9 mouse cellular contexts compared by ENCODE assay signal in the genomic region with DNA sequence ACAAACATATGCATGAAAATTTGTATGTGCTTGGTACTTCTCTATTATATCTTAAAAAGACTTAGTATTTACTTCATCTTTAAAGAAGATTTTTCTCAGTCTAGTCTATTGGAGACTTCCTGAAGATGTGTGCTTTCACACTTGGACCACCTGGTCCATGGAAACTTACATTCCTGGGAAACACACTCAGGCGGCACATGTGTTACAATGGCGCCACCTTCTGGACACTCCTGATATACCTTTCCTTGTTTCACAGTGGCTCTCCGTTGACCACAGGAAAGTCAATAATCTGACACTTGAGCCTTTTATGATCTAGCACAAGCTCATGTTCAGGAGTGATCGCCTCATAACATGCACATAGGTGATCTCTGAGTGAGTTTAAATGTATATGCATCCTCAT.
DNase-seq lines count a peak whose midpoint lies in the region; ATAC-seq and TF ChIP-seq lines count a peak whose summit lies in the region.
"Had no signal": no experiment of that assay in that cellular context is flagged by ENCODE, and none has a peak within 500 bp of the region (broad histone marks: within the 10 kb centered on the region; RNA-seq: fewer than 3 reads in every experiment).

No protein-coding gene starts in this region.

- no peak overlapping the region for H3K4me3 ChIP-seq in CH12.LX (replicated peaks in 1 of 3; ENCODE audit: low read depth in 2 of 3, low read length in 2 of 3, poor library complexity in 1 of 3)
- no peak overlapping the region for H3K4me3 ChIP-seq in embryonic facial prominence, embryonic 14.5 days (ENCODE audit: low read depth, low read length)
- H3K4me3 ChIP-seq in hindbrain, embryonic 10.5 days: no peak overlapping the region
- H3K4me3 ChIP-seq: heart, embryonic 13.5 days had no signal

- DNase-seq in CH12.LX (ENCODE audit: extremely low read depth) (peak; percentile 37), adipocyte (ENCODE audit: low spot score) (peak; percentile 78)
- DNase-seq in embryonic facial prominence, embryonic 14.5 days (ENCODE audit: low spot score): peak; percentile 77
- DNase-seq in hindbrain, embryonic 10.5 days (ENCODE audit: low spot score): peak; percentile 65
- DNase-seq in layer of hippocampus, adult 8-10 months (ENCODE audit: low spot score in 2 of 2): peak; percentile 10 to 59
- peak; percentile 68 for DNase-seq in lung, postnatal 10 days
- peak; percentile 68 for DNase-seq in right cerebral cortex, postnatal 14 days
- DNase-seq in spleen, postnatal 36 days (ENCODE audit: low spot score in 2 of 2): no peak

- dilution Hi-C loops in CH12.LX (cut with MboI; ENCODE audit: extremely low pct_ligation_motif_present, extremely low pct_unique_long_range_greater_than_20kb, low sequenced_read_pairs): no loop called here

- no peak overlapping the region for H3K9ac ChIP-seq in CH12.LX (ENCODE audit: insufficient read depth, low read depth)
- no peak overlapping the region for H3K9ac ChIP-seq in embryonic facial prominence, embryonic 14.5 days (ENCODE audit: low read depth, low read length)
- H3K9ac ChIP-seq: heart, embryonic 13.5 days had no signal

- in situ Hi-C loops in CH12.LX (cut with MboI; ENCODE audit: low pct_ligation_motif_present, low pct_unique_long_range_greater_than_20kb, low sequenced_read_pairs): no loop called here

- under 1% methylated on average over 4 of the region's 4 CpGs for WGBS in embryonic facial prominence, embryonic 14.5 days
- WGBS in hindbrain, embryonic 10.5 days: 3% methylated on average over 4 of the region's 4 CpGs

- no peak overlapping the region for H3K4me2 ChIP-seq in CH12.LX (ENCODE audit: insufficient read depth, low read depth, poor library complexity, severe bottlenecking)
- H3K4me2 ChIP-seq in embryonic facial prominence, embryonic 14.5 days (ENCODE audit: low read depth, low read length): no peak overlapping the region
- H3K4me2 ChIP-seq: heart, embryonic 13.5 days had no signal

- 0 out of 2 replicates have a peak, but pooled peaks have one; percentile 50 for ATAC-seq in embryonic facial prominence, embryonic 14.5 days (ENCODE audit: low read depth)

- TF ChIP-seq CTCF in CH12.LX (conservative IDR thresholded peaks at IDR 0.05 in 1 of 2, IDR thresholded peaks at IDR 0.05 in 1 of 2; ENCODE audit: low read depth in 2 of 2, low read length in 2 of 2): peak; percentile 73 to 75

- no peaks in the 10 kb centered on the region for H3K9me3 ChIP-seq in CH12.LX (replicated peaks; ENCODE audit: low read length)
- H3K9me3 ChIP-seq in embryonic facial prominence, embryonic 14.5 days (ENCODE audit: control insufficient read depth, low read length): no peaks in the 10 kb centered on the region
- no peaks in the 10 kb centered on the region for H3K9me3 ChIP-seq in hindbrain, embryonic 10.5 days
- H3K9me3 ChIP-seq: heart, embryonic 13.5 days had no signal

- TF ChIP-seq POLR2A in CH12.LX (IDR thresholded peaks at IDR 0.05; ENCODE audit: low read depth, low read length): no peak

- no peak for TF ChIP-seq EP300 in CH12.LX (IDR thresholded peaks at IDR 0.05; ENCODE audit: low read length)

- H3K79me2 ChIP-seq in CH12.LX (replicated peaks; ENCODE audit: control insufficient read depth, extremely low read depth, insufficient read depth, poor library complexity, severe bottlenecking): no peaks in the 10 kb centered on the region

- no peaks in the 10 kb centered on the region for H3K36me3 ChIP-seq in CH12.LX (replicated peaks in 1 of 2; ENCODE audit: control insufficient read depth in 1 of 2, insufficient read depth in 1 of 2, low read length in 1 of 2)
- H3K36me3 ChIP-seq in embryonic facial prominence, embryonic 14.5 days (ENCODE audit: control insufficient read depth, insufficient read depth, low read length): no peaks in the 10 kb centered on the region
- H3K36me3 ChIP-seq in hindbrain, embryonic 10.5 days: no peaks in the 10 kb centered on the region
- H3K36me3 ChIP-seq: heart, embryonic 13.5 days had no signal

- no peaks in the 10 kb centered on the region for H3K4me1 ChIP-seq in CH12.LX (ENCODE audit: control insufficient read depth in 1 of 2, insufficient read depth in 2 of 2)
- H3K4me1 ChIP-seq in embryonic facial prominence, embryonic 14.5 days (ENCODE audit: control insufficient read depth, insufficient read depth, low read length): no peaks in the 10 kb centered on the region
- H3K4me1 ChIP-seq in hindbrain, embryonic 10.5 days (replicated peaks): no peaks in the 10 kb centered on the region
- H3K4me1 ChIP-seq: heart, embryonic 13.5 days had no signal

- no peak overlapping the region for H3K27ac ChIP-seq in CH12.LX (ENCODE audit: insufficient read depth, low read depth)
- H3K27ac ChIP-seq in embryonic facial prominence, embryonic 14.5 days (replicated peaks; ENCODE audit: low read depth, low read length): no peak overlapping the region
- H3K27ac ChIP-seq in hindbrain, embryonic 10.5 days: no peak overlapping the region
- H3K27ac ChIP-seq: heart, embryonic 13.5 days had no signal

- H3K27me3 ChIP-seq in CH12.LX (replicated peaks): no peaks in the 10 kb centered on the region
- 0 out of 2 replicates have a peak, but pooled peaks cover 4% of the 10 kb centered on the region for H3K27me3 ChIP-seq in embryonic facial prominence, embryonic 14.5 days (replicated peaks; ENCODE audit: control insufficient read depth, insufficient read depth, low read length)
- no peaks in the 10 kb centered on the region for H3K27me3 ChIP-seq in hindbrain, embryonic 10.5 days (ENCODE audit: insufficient read depth, poor library complexity, severe bottlenecking)
- H3K27me3 ChIP-seq: heart, embryonic 13.5 days had no signal

- TF ChIP-seq RAD21 in CH12.LX (IDR thresholded peaks at IDR 0.05; ENCODE audit: low read depth, low read length): peak; percentile 70

TF ChIP-seq in CH12.LX, 34 proteins besides CTCF, POLR2A, EP300 and RAD21:
- no peak for TF ChIP-seq POLR2AphosphoS2 (IDR thresholded peaks at IDR 0.05; ENCODE audit: low read depth, low read length)
- TF ChIP-seq SMC3 (IDR thresholded peaks at IDR 0.05; ENCODE audit: low read depth, low read length): peak; percentile 53

Comparison
In these comparisons a context has a peak if more than half of its experiments do, and no peak if none do; other contexts are left out.
1. DNase-seq: peak in CH12.LX (single experiment), adipocyte (single experiment), embryonic facial prominence, embryonic 14.5 days (single experiment), hindbrain, embryonic 10.5 days (single experiment), layer of hippocampus, adult 8-10 months (2 of 2), lung, postnatal 10 days (single experiment) and right cerebral cortex, postnatal 14 days (single experiment); none in spleen, postnatal 36 days (0 of 2).